ENCODE assay signal across 8 mouse cellular contexts in the genomic region with DNA sequence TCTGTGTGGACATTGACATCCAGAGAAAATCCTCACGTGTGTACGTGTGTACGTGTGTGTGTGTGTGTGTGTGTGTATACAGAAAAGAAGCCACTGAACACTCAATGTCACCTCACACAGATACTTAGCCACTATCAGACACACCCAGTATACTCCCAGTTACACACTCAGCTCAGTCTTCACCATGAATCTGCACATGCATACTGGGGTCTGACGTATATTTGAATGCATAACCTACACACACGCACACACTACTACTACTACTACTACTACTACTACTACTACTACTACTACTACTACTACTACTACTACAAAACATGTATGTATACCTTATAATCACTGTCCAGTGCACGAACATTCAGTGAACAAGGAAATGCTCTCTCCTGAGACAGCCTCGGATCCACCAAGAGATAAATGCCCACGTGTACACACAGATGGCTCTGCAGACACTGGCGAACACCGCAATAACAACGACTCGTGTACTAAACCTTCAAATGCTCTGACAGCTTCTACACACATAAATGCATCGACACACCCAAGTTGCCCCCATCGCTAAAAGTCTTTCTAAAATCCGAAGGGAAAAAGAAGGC. TPM values are rescaled to one million over a fixed set of nuclear protein-coding genes. Genes with fewer than 3 reads are reported as not detected.
DNase-seq lines count a peak whose midpoint lies in the region; ATAC-seq and TF ChIP-seq lines count a peak whose summit lies in the region.

No protein-coding gene starts in this region.

- peaks cover 3% of the 10 kb centered on the region; the same call in 1 of the 2 replicates for H3K27me3 ChIP-seq in heart, embryonic 13.5 days (replicated peaks)
- H3K27me3 ChIP-seq in heart, embryonic 16.5 days (ENCODE audit: control insufficient read depth, insufficient read depth, low read length), result no peaks in the 10 kb centered on the region
- H3K27me3 ChIP-seq in liver, postnatal 0 days (ENCODE audit: insufficient read depth, low read length), result no peaks in the 10 kb centered on the region
- H3K27me3 ChIP-seq in thymus, adult 2 months (ENCODE audit: control insufficient read depth, insufficient read depth, low read length), result no peaks in the 10 kb centered on the region

- H3K36me3 ChIP-seq in heart, embryonic 13.5 days, result no peaks in the 10 kb centered on the region
- no peaks in the 10 kb centered on the region for H3K36me3 ChIP-seq in heart, embryonic 16.5 days (ENCODE audit: control insufficient read depth, insufficient read depth)
- H3K36me3 ChIP-seq in liver, postnatal 0 days (replicated peaks; ENCODE audit: insufficient read depth, low read length), result no peaks in the 10 kb centered on the region
- H3K36me3 ChIP-seq in thymus, adult 2 months (ENCODE audit: control insufficient read depth, insufficient read depth, low read length), result no peaks in the 10 kb centered on the region

- peaks cover 20% of the 10 kb centered on the region for H3K4me1 ChIP-seq in heart, embryonic 13.5 days
- H3K4me1 ChIP-seq in heart, embryonic 16.5 days (ENCODE audit: control insufficient read depth, insufficient read depth, low read length), result peaks cover 8% of the 10 kb centered on the region
- H3K4me1 ChIP-seq in liver, postnatal 0 days (ENCODE audit: insufficient read depth), result no peaks in the 10 kb centered on the region
- peaks cover 4% of the 10 kb centered on the region; the same call in 1 of the 2 replicates for H3K4me1 ChIP-seq in thymus, adult 2 months (replicated peaks; ENCODE audit: control insufficient read depth, insufficient read depth, low read length)

- H3K4me3 ChIP-seq in heart, embryonic 13.5 days, result peak overlapping the region; percentile 49
- peak overlapping the region; percentile 48 for H3K4me3 ChIP-seq in heart, embryonic 16.5 days (ENCODE audit: low read length)
- H3K4me3 ChIP-seq in liver, postnatal 0 days (ENCODE audit: low read depth, low read length), result no peak overlapping the region
- H3K4me3 ChIP-seq in thymus, adult 2 months (ENCODE audit: control insufficient read depth, insufficient read depth, low read length), result no peak overlapping the region

- H3K4me2 ChIP-seq in heart, embryonic 13.5 days, result peak overlapping the region; percentile 82
- peak overlapping the region; percentile 60 for H3K4me2 ChIP-seq in heart, embryonic 16.5 days (ENCODE audit: low read depth, low read length)
- H3K4me2 ChIP-seq in liver, postnatal 0 days (ENCODE audit: low read depth, low read length), result peak overlapping the region; percentile 27; the same call in 1 of the 2 replicates

- no peak for TF ChIP-seq EP300 in liver, postnatal 0 days (IDR thresholded peaks at IDR 0.05; ENCODE audit: low read depth)

- no peaks in the 10 kb centered on the region for H3K9me3 ChIP-seq in heart, embryonic 13.5 days
- no peaks in the 10 kb centered on the region for H3K9me3 ChIP-seq in heart, embryonic 16.5 days (replicated peaks; ENCODE audit: control insufficient read depth, low read length)
- H3K9me3 ChIP-seq in liver, postnatal 0 days (ENCODE audit: low read length), result no peaks in the 10 kb centered on the region

- no peak for ATAC-seq in heart, embryonic 13.5 days (ENCODE audit: extremely low read depth, insufficient number of reproducible peaks, low FRiP score, low TSS enrichment)
- no peak for ATAC-seq in heart, embryonic 16.5 days (replicated peaks; ENCODE audit: extremely low read depth, insufficient read depth, low FRiP score)
- ATAC-seq in liver, postnatal 0 days, result no peak
- ATAC-seq in cerebellum, adult (ENCODE audit: insufficient number of reproducible peaks, low FRiP score, low TSS enrichment), result no peak

- H3K9ac ChIP-seq in heart, embryonic 13.5 days, result peak overlapping the region; percentile 72
- peak overlapping the region; percentile 52 for H3K9ac ChIP-seq in heart, embryonic 16.5 days (ENCODE audit: low read length)
- no peak overlapping the region for H3K9ac ChIP-seq in liver, postnatal 0 days (replicated peaks)

- TF ChIP-seq POLR2A in brain, embryonic 14.5 days (IDR thresholded peaks at IDR 0.05; ENCODE audit: borderline replicate concordance, extremely low read depth, insufficient read depth, insufficient read length, poor library complexity, severe bottlenecking), result no peak
- no peak for TF ChIP-seq POLR2A in thymus, adult 2 months (IDR thresholded peaks at IDR 0.05; ENCODE audit: control insufficient read depth, extremely low read depth, insufficient read depth, low read length, poor library complexity)

- TF ChIP-seq CTCF in brain, embryonic 14.5 days (IDR thresholded peaks at IDR 0.05; ENCODE audit: borderline replicate concordance, extremely low read depth, insufficient read depth, insufficient read length), result no peak
- no peak for TF ChIP-seq CTCF in liver, postnatal 0 days (IDR thresholded peaks at IDR 0.05; ENCODE audit: low read depth)
- TF ChIP-seq CTCF in thymus, adult 2 months (IDR thresholded peaks at IDR 0.05; ENCODE audit: borderline replicate concordance, control insufficient read depth, extremely low read depth, insufficient read depth, low read length, poor library complexity), result no peak

- no peak for DNase-seq in heart, adult 11 months
- DNase-seq in brain, embryonic 14.5 days (ENCODE audit: low read depth), result peak; percentile 60
- no peak for DNase-seq in liver, postnatal 0 days
- DNase-seq in T-cell, adult 2 months (ENCODE audit: low spot score), result no peak
- no peak for DNase-seq in thymus, adult 2 months

- WGBS in heart, embryonic 13.5 days, result 46% methylated on average over 15 of the region's 15 CpGs
- WGBS in heart, embryonic 16.5 days, result 45% methylated on average over 15 of the region's 15 CpGs
- 48% methylated on average over 15 of the region's 15 CpGs for WGBS in liver, postnatal 0 days (ENCODE audit: insufficient replicate concordance)
- WGBS in thymus, adult 2 months, result 70% methylated on average over 15 of the region's 15 CpGs

- H3K27ac ChIP-seq in heart, embryonic 13.5 days (replicated peaks), result no peak overlapping the region
- H3K27ac ChIP-seq in heart, embryonic 16.5 days (ENCODE audit: low read length), result no peak overlapping the region
- H3K27ac ChIP-seq in liver, postnatal 0 days (ENCODE audit: low read depth), result no peak overlapping the region
- H3K27ac ChIP-seq in thymus, adult 2 months (ENCODE audit: control insufficient read depth, insufficient read depth, low read length), result no peak overlapping the region

RNA-seq across cellular contexts. Expression of gene C1qtnf2, which starts 0.3 kb away (rescaled TPM):
- polyA plus RNA-seq in heart, embryonic 13.5 days (2015; fragmentation: Nextera tagmentation; extraction: Ambion mirVana), result 3.0 and 3.3 TPM in 2 replicates
- 5.0 and 7.2 TPM in 2 replicates for polyA plus RNA-seq in brain, embryonic 14.5 days (2012; rRNA removed)
- polyA plus RNA-seq in heart, embryonic 16.5 days (2015; fragmentation: Nextera tagmentation; extraction: Ambion mirVana), result 6.2 and 6.3 TPM in 2 replicates
- polyA plus RNA-seq in liver, postnatal 0 days (2015; fragmentation: Nextera tagmentation; extraction: Ambion mirVana), result 2.5 and 2.7 TPM in 2 replicates
- 1.5 and 3.0 TPM in 2 replicates for polyA plus RNA-seq in thymus, adult 2 months (2012; rRNA removed)

RNA-seq across cellular contexts. Expression of gene Slu7, which starts 40.2 kb away (rescaled TPM):
- 32.0 and 36.8 TPM in 2 replicates for polyA plus RNA-seq in heart, embryonic 13.5 days (2015; fragmentation: Nextera tagmentation; extraction: Ambion mirVana)
- 7.9 and 17.1 TPM in 2 replicates for polyA plus RNA-seq in brain, embryonic 14.5 days (2012; rRNA removed)
- 37.6 and 40.5 TPM in 2 replicates for polyA plus RNA-seq in heart, embryonic 16.5 days (2015; fragmentation: Nextera tagmentation; extraction: Ambion mirVana)
- polyA plus RNA-seq in liver, postnatal 0 days (2015; fragmentation: Nextera tagmentation; extraction: Ambion mirVana), result 19.7 and 20.3 TPM in 2 replicates
- polyA plus RNA-seq in thymus, adult 2 months (2012; rRNA removed), result 4.1 and 4.5 TPM in 2 replicates

RNA-seq across cellular contexts. Expression of gene Pttg1, which starts 47.7 kb away (rescaled TPM):
- 113 and 117 TPM in 2 replicates for polyA plus RNA-seq in heart, embryonic 13.5 days (2015; fragmentation: Nextera tagmentation; extraction: Ambion mirVana)
- 22.7 and 31.9 TPM in 2 replicates for polyA plus RNA-seq in brain, embryonic 14.5 days (2012; rRNA removed)
- 110 and 121 TPM in 2 replicates for polyA plus RNA-seq in heart, embryonic 16.5 days (2015; fragmentation: Nextera tagmentation; extraction: Ambion mirVana)
- polyA plus RNA-seq in liver, postnatal 0 days (2015; fragmentation: Nextera tagmentation; extraction: Ambion mirVana), result 61.8 and 62.5 TPM in 2 replicates
- 28.5 and 38.8 TPM in 2 replicates for polyA plus RNA-seq in thymus, adult 2 months (2012; rRNA removed)

RNA-seq across cellular contexts. Expression of gene Ccnjl, which starts 54.9 kb away (rescaled TPM):
- polyA plus RNA-seq in heart, embryonic 13.5 days (2015; fragmentation: Nextera tagmentation; extraction: Ambion mirVana), result 15.7 and 20.7 TPM in 2 replicates
- 6.2 and 8.2 TPM in 2 replicates for polyA plus RNA-seq in brain, embryonic 14.5 days (2012; rRNA removed)
- polyA plus RNA-seq in heart, embryonic 16.5 days (2015; fragmentation: Nextera tagmentation; extraction: Ambion mirVana), result 19.5 and 20.4 TPM in 2 replicates
- polyA plus RNA-seq in liver, postnatal 0 days (2015; fragmentation: Nextera tagmentation; extraction: Ambion mirVana), result 1.5 and 2.1 TPM in 2 replicates
- 9.4 and 10.3 TPM in 2 replicates for polyA plus RNA-seq in thymus, adult 2 months (2012; rRNA removed)

Comparison
In these comparisons a context has a peak if more than half of its experiments do, and no peak if none do; other contexts are left out.
1. H3K4me2 ChIP-seq: peak in every context shown above with its lines; median percentile 82 in heart, embryonic 13.5 days; 60 in heart, embryonic 16.5 days; 27 in liver, postnatal 0 days.
2. H3K4me3 ChIP-seq: peak in heart, embryonic 13.5 days (single experiment) and heart, embryonic 16.5 days (single experiment); none in liver, postnatal 0 days (single experiment) and thymus, adult 2 months (single experiment).